Mouse (Mus musculus) spleen, postnatal 4 days (tissue): Measurements from ENCODE around the gene Ldb3.

Source experiments
- DNase-seq, 2 experiments: peaks; one replicate each; pipeline ENCODE4 v3.0.0; 2022; ENCODE audit warnings: low spot score in 2 of 2

Ldb3 gene

GRCm38 (mm10) chr14:34588498-34588897 lies at the start of gene Ldb3:
TSS of gene Ldb3 (minus strand) at chr14:34588682.
- DNase-seq: no peak

- DNase-seq: no peak
These were observed 47.2 kb upstream of the Ldb3 start for GRCm38 (mm10) chr14:34635721-34636120.

GRCm38 (mm10) chr14:34635192-34635591 lies 46.7 kb upstream of the Ldb3 start:
- no peak for DNase-seq

GRCm38 (mm10) chr14:34632722-34633448 lies 44.4 kb upstream of the Ldb3 start:
- no peak for DNase-seq

- no peak for DNase-seq
These were observed 38.3 kb upstream of the Ldb3 start for GRCm38 (mm10) chr14:34626824-34627223.

- peak; percentile 60 to 71 for DNase-seq
These were observed 35.2 kb upstream of the Ldb3 start for GRCm38 (mm10) chr14:34623531-34624210.

- DNase-seq: no peak
These were observed 34.6 kb upstream of the Ldb3 start for GRCm38 (mm10) chr14:34623074-34623473.

- peak; percentile 61 to 73 for DNase-seq
These were observed 32.3 kb upstream of the Ldb3 start for GRCm38 (mm10) chr14:34620611-34621376.

GRCm38 (mm10) chr14:34618808-34619207 lies 30.3 kb upstream of the Ldb3 start:
- DNase-seq: no peak

GRCm38 (mm10) chr14:34616821-34617220 lies 28.3 kb upstream of the Ldb3 start:
- DNase-seq: peak; percentile 82 to 90

- DNase-seq: no peak
These were observed 27.1 kb upstream of the Ldb3 start for GRCm38 (mm10) chr14:34615625-34616024.

GRCm38 (mm10) chr14:34615082-34615481 lies 26.6 kb upstream of the Ldb3 start:
- no peak for DNase-seq

GRCm38 (mm10) chr14:34614551-34614950 lies 26.1 kb upstream of the Ldb3 start:
- no peak for DNase-seq

- DNase-seq: no peak
These were observed 25.0 kb upstream of the Ldb3 start for GRCm38 (mm10) chr14:34613523-34613922.

GRCm38 (mm10) chr14:34612222-34612621 lies 23.7 kb upstream of the Ldb3 start:
- peak in 1 of 2 experiments; percentile 67 for DNase-seq

- DNase-seq: no peak
These were observed 23.1 kb upstream of the Ldb3 start for GRCm38 (mm10) chr14:34611591-34611990.

GRCm38 (mm10) chr14:34601910-34602309 lies 13.4 kb upstream of the Ldb3 start:
- DNase-seq: no peak

GRCm38 (mm10) chr14:34599941-34600340 lies 11.5 kb upstream of the Ldb3 start, which contains the start of gene Opn4:
TSS of gene Opn4 (minus strand) at chr14:34600142.
- no peak for DNase-seq

GRCm38 (mm10) chr14:34595596-34596255 lies 7.2 kb upstream of the Ldb3 start:
- no peak for DNase-seq

- no peak for DNase-seq
These were observed 3.5 kb upstream of the Ldb3 start for GRCm38 (mm10) chr14:34591741-34592535.
